13 mouse cellular contexts compared by ENCODE assay signal in genomic region chr11:46095477-46096264, GRCm38 (mm10). TPM values are rescaled to one million over a fixed set of nuclear protein-coding genes. Genes with fewer than 3 reads are reported as not detected.
DNase-seq lines count a peak whose midpoint lies in the region; ATAC-seq and TF ChIP-seq lines count a peak whose summit lies in the region.
"Had no signal": no experiment of that assay in that cellular context is flagged by ENCODE, and none has a peak within 500 bp of the region (broad histone marks: within the 10 kb centered on the region; RNA-seq: fewer than 3 reads in every experiment).

No protein-coding gene starts in this region.

- no peak overlapping the region for H3K4me3 ChIP-seq in cerebellum, adult 2 months (replicated peaks; ENCODE audit: insufficient read depth, low read depth, low read length)
- no peak overlapping the region for H3K4me3 ChIP-seq in lung, embryonic 16.5 days (ENCODE audit: low read length)
- H3K4me3 ChIP-seq in heart, embryonic 13.5 days: no peak overlapping the region
- H3K4me3 ChIP-seq in stomach, embryonic 16.5 days (replicated peaks; ENCODE audit: low read length): no peak overlapping the region
- H3K4me3 ChIP-seq: forebrain, embryonic 10.5 days; layer of hippocampus, adult 2 months; stomach, embryonic 15.5 days had no signal

- H3K36me3 ChIP-seq in lung, embryonic 16.5 days (ENCODE audit: control insufficient read depth, insufficient read depth, low read length): peaks cover 23% of the 10 kb centered on the region
- peaks cover 77% of the 10 kb centered on the region for H3K36me3 ChIP-seq in heart, embryonic 13.5 days
- H3K36me3 ChIP-seq in stomach, embryonic 16.5 days (ENCODE audit: control insufficient read depth, insufficient read depth, low read length): peaks cover 3% of the 10 kb centered on the region; the same call in 1 of the 2 replicates

- peaks cover 19% of the 10 kb centered on the region for H3K4me1 ChIP-seq in cerebellum, adult 2 months (ENCODE audit: control insufficient read depth, insufficient read depth, low read length)
- H3K4me1 ChIP-seq in lung, embryonic 16.5 days (replicated peaks; ENCODE audit: control insufficient read depth, insufficient read depth, low read length): peaks cover 14% of the 10 kb centered on the region; the same call in 1 of the 2 replicates
- peaks cover 47% of the 10 kb centered on the region for H3K4me1 ChIP-seq in heart, embryonic 13.5 days
- 0 out of 2 replicates have a peak, but pooled peaks cover 7% of the 10 kb centered on the region for H3K4me1 ChIP-seq in stomach, embryonic 16.5 days (ENCODE audit: control insufficient read depth, insufficient read depth, low read length)

- H3K27ac ChIP-seq in cerebellum, adult 2 months (ENCODE audit: insufficient read depth, low read length): 0 out of 2 replicates have a peak overlapping the region, but pooled peaks have one; percentile 11
- no peak overlapping the region for H3K27ac ChIP-seq in lung, embryonic 16.5 days (ENCODE audit: low read length)
- peak overlapping the region; percentile 77 for H3K27ac ChIP-seq in heart, embryonic 13.5 days (replicated peaks)
- H3K27ac ChIP-seq in stomach, embryonic 16.5 days (ENCODE audit: low read length): no peak overlapping the region
- H3K27ac ChIP-seq: forebrain, embryonic 10.5 days; layer of hippocampus, adult 2 months; stomach, embryonic 15.5 days had no signal

- no peak for TF ChIP-seq POLR2A in cerebellum, adult 2 months (IDR thresholded peaks at IDR 0.05; ENCODE audit: borderline replicate concordance, insufficient read depth, low read length)

- no peak overlapping the region for H3K9ac ChIP-seq in lung, embryonic 16.5 days (ENCODE audit: low read length)
- 0 out of 2 replicates have a peak overlapping the region, but pooled peaks have one; percentile 41 for H3K9ac ChIP-seq in heart, embryonic 13.5 days
- no peak overlapping the region for H3K9ac ChIP-seq in stomach, embryonic 16.5 days (ENCODE audit: low read length)
- H3K9ac ChIP-seq: liver, postnatal 0 days; stomach, embryonic 15.5 days had no signal

- H3K27me3 ChIP-seq in cerebellum, adult 2 months (ENCODE audit: control insufficient read depth, insufficient read depth, low read length): no peaks in the 10 kb centered on the region; the same call in 1 of the 2 replicates
- no peaks in the 10 kb centered on the region for H3K27me3 ChIP-seq in lung, embryonic 16.5 days (ENCODE audit: control insufficient read depth, insufficient read depth, low read depth, low read length)
- no peaks in the 10 kb centered on the region for H3K27me3 ChIP-seq in heart, embryonic 13.5 days (replicated peaks)
- H3K27me3 ChIP-seq in stomach, embryonic 16.5 days (ENCODE audit: control insufficient read depth, insufficient read depth, low read length): no peaks in the 10 kb centered on the region
- H3K27me3 ChIP-seq: stomach, embryonic 15.5 days had no signal

- no peak overlapping the region for H3K4me2 ChIP-seq in lung, embryonic 16.5 days (ENCODE audit: low read depth, low read length)
- H3K4me2 ChIP-seq in heart, embryonic 13.5 days: no peak overlapping the region
- H3K4me2 ChIP-seq in stomach, embryonic 16.5 days (ENCODE audit: low read depth, low read length): no peak overlapping the region
- H3K4me2 ChIP-seq: stomach, embryonic 15.5 days had no signal

- no peak for TF ChIP-seq CTCF in cerebellum, adult 2 months (IDR thresholded peaks at IDR 0.05; ENCODE audit: borderline replicate concordance, insufficient read depth, low read depth, low read length)

- H3K9me3 ChIP-seq in lung, embryonic 16.5 days (ENCODE audit: control insufficient read depth, low read length): no peaks in the 10 kb centered on the region
- no peaks in the 10 kb centered on the region for H3K9me3 ChIP-seq in heart, embryonic 13.5 days
- no peaks in the 10 kb centered on the region for H3K9me3 ChIP-seq in stomach, embryonic 16.5 days (replicated peaks; ENCODE audit: control insufficient read depth, low read length)
- H3K9me3 ChIP-seq: forebrain, embryonic 10.5 days; stomach, embryonic 15.5 days had no signal

- DNase-seq in cerebellum, adult 2 months: peak in 1 of 2 experiments; percentile 58
- DNase-seq in cerebellum, postnatal 36 days: no peak
- DNase-seq in lung, adult 18-20 months: no peak
- no peak for DNase-seq in ovary, postnatal 14 days (ENCODE audit: low spot score)
- DNase-seq in Muller cell, postnatal 12 days (ENCODE audit: inconsistent ontology term): no peak
- DNase-seq: liver, postnatal 0 days; retina, postnatal 1 day had no signal

- 87% methylated on average over 9 of the region's 9 CpGs for WGBS in cerebellum, adult 2 months
- WGBS in lung, embryonic 16.5 days: 60% methylated on average over 9 of the region's 9 CpGs
- 49% methylated on average over 9 of the region's 9 CpGs for WGBS in heart, embryonic 13.5 days
- WGBS in stomach, embryonic 16.5 days: 58% methylated on average over 9 of the region's 9 CpGs

- peak; percentile 47 for ATAC-seq in lung, embryonic 16.5 days (ENCODE audit: low read depth)
- no peak for ATAC-seq in heart, embryonic 13.5 days (ENCODE audit: extremely low read depth, insufficient number of reproducible peaks, low FRiP score, low TSS enrichment)
- ATAC-seq in stomach, embryonic 16.5 days (ENCODE audit: insufficient read depth, low FRiP score): peak; percentile 28; the same call in 1 of the 2 replicates

RNA-seq across cellular contexts. Expression of gene Adam19, which starts 39.9 kb away (rescaled TPM):
- 9.8 and 11.4 TPM in 2 replicates for polyA plus RNA-seq in cerebellum, adult 2 months (2012; rRNA removed)
- polyA plus RNA-seq in lung, embryonic 16.5 days (2015; fragmentation: Nextera tagmentation; extraction: Ambion mirVana): 20.7 and 22.2 TPM in 2 replicates
- 24.2 and 24.7 TPM in 2 replicates for polyA plus RNA-seq in heart, embryonic 13.5 days (2015; fragmentation: Nextera tagmentation; extraction: Ambion mirVana)
- polyA plus RNA-seq in stomach, embryonic 16.5 days (2015; fragmentation: Nextera tagmentation; extraction: Ambion mirVana): 22.0 and 22.4 TPM in 2 replicates

RNA-seq across cellular contexts. Expression of gene Gm12166, which starts 43.5 kb away (rescaled TPM):
- 7.3 and 9.0 TPM in 2 replicates for polyA plus RNA-seq in cerebellum, adult 2 months (2012; rRNA removed)
- polyA plus RNA-seq in lung, embryonic 16.5 days (2015; fragmentation: Nextera tagmentation; extraction: Ambion mirVana): 5.4 and 6.8 TPM in 2 replicates
- polyA plus RNA-seq in heart, embryonic 13.5 days (2015; fragmentation: Nextera tagmentation; extraction: Ambion mirVana): 4.8 and 5.3 TPM in 2 replicates
- polyA plus RNA-seq in stomach, embryonic 16.5 days (2015; fragmentation: Nextera tagmentation; extraction: Ambion mirVana): 4.7 and 7.9 TPM in 2 replicates

Comparison
In these comparisons a context has a peak if more than half of its experiments do, and no peak if none do; other contexts are left out.
1. H3K27ac ChIP-seq: peak in cerebellum, adult 2 months (single experiment) and heart, embryonic 13.5 days (single experiment); none in lung, embryonic 16.5 days (single experiment) and stomach, embryonic 16.5 days (single experiment).